Mouse (Mus musculus): Measurements from ENCODE around the gene Rab34. TPM values are rescaled to one million over a fixed set of nuclear protein-coding genes. Genes with fewer than 3 reads are reported as not detected.
"Not testable (repeated sequence)": the region's sequence is repeated elsewhere in the genome, so short reads cannot be mapped to it uniquely, and the experiment has no call there.

The Rab34 gene
- total and polyA plus RNA-seq, 2 experiments from 2014 or later, result 37.1 to 55.1 TPM

DNA sequence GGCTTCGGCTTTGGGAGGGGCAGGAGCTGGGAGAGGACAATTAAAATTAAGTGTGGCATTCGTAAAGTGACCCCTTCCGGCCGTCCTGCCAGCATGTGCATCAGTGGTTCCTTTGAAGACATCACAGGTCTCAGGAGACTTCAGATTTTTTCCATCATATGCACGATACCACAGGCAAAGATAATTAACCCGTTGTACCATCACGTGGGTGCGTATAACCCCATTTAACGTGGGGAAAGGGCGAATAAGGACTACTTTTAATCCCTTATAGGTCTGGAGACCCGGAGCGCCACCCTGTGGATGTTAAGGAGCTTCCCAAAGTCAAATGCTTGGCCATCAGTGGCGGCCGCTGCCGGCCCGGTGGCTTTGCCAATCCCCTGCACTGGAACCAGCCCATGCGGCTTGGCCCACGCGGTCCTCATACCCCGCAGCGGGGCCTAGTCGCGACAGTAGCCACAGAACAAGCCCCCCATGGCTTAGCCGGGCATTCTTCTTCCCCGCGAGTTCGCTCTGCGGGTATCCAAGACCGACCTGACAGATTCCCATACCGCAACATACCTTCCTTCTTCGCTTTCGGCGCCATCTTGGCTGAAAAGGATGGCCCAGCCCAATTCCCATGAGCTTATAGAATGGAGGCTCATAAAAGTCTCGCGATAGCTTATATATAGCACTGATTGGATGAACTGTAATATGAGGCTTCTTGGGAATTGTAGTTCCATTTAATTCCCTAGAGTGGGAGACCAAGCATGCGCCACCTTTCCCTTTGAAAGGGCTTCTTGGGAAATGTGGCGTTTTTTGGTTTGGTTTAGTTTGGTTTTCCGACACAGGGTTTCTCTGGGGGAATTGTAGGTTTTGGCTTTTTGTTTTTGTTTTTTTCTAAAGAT lies 5.0 kb upstream of the Rab34 start, which contains the start of gene Rpl23a:
Rpl23a (minus strand) TSS at position 624 of the 884 bp plus-strand sequence.
- peak within 1 kb of the TSS; percentile 90 for H3K27ac ChIP-seq (ENCODE audit: low read depth)
- no peaks in the 10 kb centered on the region for H3K9me3 ChIP-seq (replicated peaks; ENCODE audit: control insufficient read depth, low read length)
- TF ChIP-seq EP300 (IDR thresholded peaks at IDR 0.05; ENCODE audit: low read depth) (peak; percentile 84), CTCF (IDR thresholded peaks at IDR 0.05; ENCODE audit: low read depth) (peak; percentile 29)
- peak within 1 kb of the TSS; percentile 94 for H3K4me3 ChIP-seq (ENCODE audit: low read depth, low read length)
- peaks cover 29% of the 10 kb centered on the region for H3K36me3 ChIP-seq (replicated peaks; ENCODE audit: control insufficient read depth, insufficient read depth, low read length)
- DNase-seq (ENCODE audit: low spot score) (peak; percentile 99), ATAC-seq (ENCODE audit: insufficient read depth, low read depth) (peak; percentile 88)
- 1% methylated on average over 38 of the region's 38 CpGs for WGBS
- peak within 1 kb of the TSS; percentile 83 for H3K4me2 ChIP-seq (ENCODE audit: low read depth, low read length)
- H3K27me3 ChIP-seq (ENCODE audit: control insufficient read depth, insufficient read depth, low read length), result no peaks in the 10 kb centered on the region
- H3K9ac ChIP-seq (replicated peaks; ENCODE audit: low read depth, low read length), result peak within 1 kb of the TSS; percentile 84
- peaks cover 12% of the 10 kb centered on the region for H3K4me1 ChIP-seq (ENCODE audit: control insufficient read depth, insufficient read depth)

DNA sequence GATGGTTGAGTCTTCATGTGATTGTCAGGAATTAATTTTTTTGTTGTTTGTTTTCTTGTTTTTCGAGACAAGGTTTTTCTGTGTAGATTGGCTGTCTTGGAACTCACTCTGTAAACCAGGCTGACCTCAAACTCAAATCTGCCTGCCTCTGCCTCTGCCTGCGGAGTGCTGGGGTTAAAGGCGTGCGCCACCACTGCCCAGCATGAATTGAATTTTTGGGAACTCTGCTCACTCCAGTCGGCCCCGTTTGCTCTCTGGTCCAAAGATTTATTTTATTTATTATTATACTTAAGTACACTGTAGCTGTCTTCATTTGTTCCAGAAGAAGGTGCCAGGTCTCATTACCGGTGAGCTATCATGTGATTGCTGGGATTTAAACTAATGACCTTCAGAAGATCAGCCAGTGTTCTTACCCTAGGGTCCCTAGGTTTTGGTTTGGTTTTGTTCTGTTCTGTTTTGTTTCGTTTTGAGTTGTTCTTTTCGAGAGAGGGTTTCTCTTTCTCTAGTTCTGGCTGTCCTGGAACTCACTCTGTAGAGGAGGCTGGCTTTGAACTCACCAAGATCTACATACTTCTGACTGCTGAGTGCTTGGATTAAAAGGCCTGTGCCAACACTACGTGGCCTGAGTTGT lies 4.2 kb upstream of the Rab34 start:
- Histone ChIP-seq H3K9ac (replicated peaks; ENCODE audit: low read depth, low read length) (no peak overlapping the region), H3K4me2 (ENCODE audit: low read depth, low read length) (peak overlapping the region; percentile 83), H3K4me3 (ENCODE audit: low read depth, low read length) (peak overlapping the region; percentile 94; the same call in 1 of the 2 replicates), H3K27me3 (ENCODE audit: control insufficient read depth, insufficient read depth, low read length) (no peaks in the 10 kb centered on the region), H3K36me3 (replicated peaks; ENCODE audit: control insufficient read depth, insufficient read depth, low read length) (peaks cover 29% of the 10 kb centered on the region), H3K4me1 (ENCODE audit: control insufficient read depth, insufficient read depth) (peaks cover 12% of the 10 kb centered on the region), H3K9me3 (replicated peaks; ENCODE audit: control insufficient read depth, low read length) (no peaks in the 10 kb centered on the region), H3K27ac (ENCODE audit: low read depth) (no peak overlapping the region)
- ATAC-seq (ENCODE audit: insufficient read depth, low read depth) (no peak), DNase-seq (ENCODE audit: low spot score) (no peak)
- TF ChIP-seq CTCF (IDR thresholded peaks at IDR 0.05; ENCODE audit: low read depth) (no peak), EP300 (IDR thresholded peaks at IDR 0.05; ENCODE audit: low read depth) (no peak)
- WGBS, result 53% methylated on average over 10 of the region's 10 CpGs

DNA sequence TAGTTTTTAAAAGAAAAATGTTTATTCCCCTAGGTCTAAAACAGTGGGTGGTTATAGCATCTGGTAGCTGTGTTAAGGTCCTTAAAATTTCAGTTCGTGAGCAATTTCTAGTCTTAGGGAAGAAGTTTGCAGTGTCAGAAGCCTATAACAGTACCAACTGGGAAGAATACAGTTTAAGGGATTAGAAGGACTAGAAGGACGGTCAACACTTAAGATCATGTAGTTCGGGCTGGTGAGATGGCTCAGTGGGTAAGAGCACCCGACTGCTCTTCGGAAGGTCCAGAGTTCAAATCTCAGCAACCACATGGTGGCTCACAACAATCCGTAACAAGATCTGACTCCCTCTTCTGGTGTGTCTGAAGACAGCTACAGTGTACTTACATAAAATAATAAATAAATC lies 3.5 kb upstream of the Rab34 start:
- H3K4me3 ChIP-seq (ENCODE audit: low read depth, low read length); H3K27ac ChIP-seq (ENCODE audit: low read depth); H3K27me3 ChIP-seq (ENCODE audit: control insufficient read depth, insufficient read depth, low read length); H3K9me3 ChIP-seq (replicated peaks; ENCODE audit: control insufficient read depth, low read length); H3K4me2 ChIP-seq (ENCODE audit: low read depth, low read length); H3K9ac ChIP-seq (replicated peaks; ENCODE audit: low read depth, low read length); DNase-seq (ENCODE audit: low spot score); ATAC-seq (ENCODE audit: insufficient read depth, low read depth): not testable (repeated sequence)
- peaks cover 12% of the 10 kb centered on the region for H3K4me1 ChIP-seq (ENCODE audit: control insufficient read depth, insufficient read depth)
- peaks cover 25% of the 10 kb centered on the region for H3K36me3 ChIP-seq (replicated peaks; ENCODE audit: control insufficient read depth, insufficient read depth, low read length)
- 91% methylated on average over 6 of the region's 6 CpGs for WGBS

DNA sequence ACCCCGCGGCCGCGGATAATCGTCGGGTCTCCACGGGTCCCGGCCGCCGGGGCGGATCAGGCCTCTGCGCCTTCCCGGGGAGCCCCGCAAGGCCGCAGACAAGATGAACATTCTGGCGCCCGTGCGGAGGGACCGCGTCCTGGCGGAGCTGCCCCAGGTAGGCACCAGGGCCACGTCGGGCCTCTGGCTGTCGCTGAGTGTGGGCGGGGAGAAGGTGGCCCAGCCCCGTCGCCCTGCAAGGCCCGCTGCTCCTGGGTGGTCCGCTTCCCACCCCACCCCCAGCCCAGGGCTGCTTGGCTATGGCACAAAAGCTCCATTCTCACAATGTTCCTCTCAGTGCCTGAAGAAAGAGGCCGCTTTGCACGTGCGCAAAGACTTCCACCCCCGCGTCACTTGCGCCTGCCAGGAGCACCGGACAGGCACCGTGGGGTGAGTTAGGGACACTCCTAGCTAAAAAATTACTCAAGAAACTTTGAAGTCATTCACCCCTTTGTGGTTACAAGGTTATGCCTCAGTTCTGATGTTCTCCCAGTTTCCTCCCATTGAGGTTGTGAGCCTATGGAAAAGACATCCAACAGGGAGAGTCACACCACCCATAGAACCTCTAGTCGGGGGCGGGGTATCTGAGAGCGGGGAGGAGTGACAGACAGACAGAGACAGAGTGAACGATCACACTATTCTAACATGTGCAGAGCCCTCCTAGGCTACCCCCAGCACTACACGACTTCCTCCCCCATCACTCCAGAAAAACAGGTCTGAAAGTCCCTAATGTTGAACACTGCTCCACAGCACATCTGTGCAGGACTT lies 1.2 kb downstream of the Rab34 start:
- WGBS, result 1% methylated on average over 42 of the region's 42 CpGs
- no peaks in the 10 kb centered on the region for H3K4me1 ChIP-seq (ENCODE audit: control insufficient read depth, insufficient read depth)
- TF ChIP-seq CTCF (IDR thresholded peaks at IDR 0.05; ENCODE audit: low read depth) (no peak), EP300 (IDR thresholded peaks at IDR 0.05; ENCODE audit: low read depth) (no peak)
- H3K9ac ChIP-seq (replicated peaks; ENCODE audit: low read depth, low read length), result peak overlapping the region; percentile 78
- peaks cover 20% of the 10 kb centered on the region for H3K36me3 ChIP-seq (replicated peaks; ENCODE audit: control insufficient read depth, insufficient read depth, low read length)
- peak overlapping the region; percentile 78 for H3K27ac ChIP-seq (ENCODE audit: low read depth)
- H3K9me3 ChIP-seq (replicated peaks; ENCODE audit: control insufficient read depth, low read length), result no peaks in the 10 kb centered on the region
- peak; percentile 37 for DNase-seq (ENCODE audit: low spot score)
- H3K4me2 ChIP-seq (ENCODE audit: low read depth, low read length), result peak overlapping the region; percentile 74
- peak overlapping the region; percentile 71 for H3K4me3 ChIP-seq (ENCODE audit: low read depth, low read length)
- H3K27me3 ChIP-seq (ENCODE audit: control insufficient read depth, insufficient read depth, low read length), result no peaks in the 10 kb centered on the region
- peak; percentile 62 for ATAC-seq (ENCODE audit: insufficient read depth, low read depth)

DNA sequence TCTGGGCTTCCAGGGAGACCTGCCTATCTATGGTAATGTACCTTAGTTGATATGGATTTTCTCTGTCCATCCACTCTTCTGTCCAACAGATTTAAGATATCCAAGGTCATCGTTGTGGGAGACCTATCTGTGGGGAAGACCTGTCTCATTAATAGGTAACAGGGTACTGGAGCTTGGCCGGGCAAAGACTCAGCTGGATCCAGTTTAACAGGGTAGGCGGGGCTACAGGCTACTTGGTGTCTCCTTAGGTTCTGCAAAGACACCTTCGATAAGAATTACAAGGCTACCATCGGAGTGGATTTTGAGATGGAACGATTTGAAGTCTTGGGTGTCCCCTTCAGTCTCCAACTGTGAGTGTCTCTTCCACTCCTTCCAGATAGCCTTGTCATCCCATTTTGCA lies 1.8 kb downstream of the Rab34 start:
- no peak for ATAC-seq (ENCODE audit: insufficient read depth, low read depth)
- Histone ChIP-seq H3K36me3 (replicated peaks; ENCODE audit: control insufficient read depth, insufficient read depth, low read length) (peaks cover 20% of the 10 kb centered on the region), H3K4me1 (ENCODE audit: control insufficient read depth, insufficient read depth) (peaks cover 5% of the 10 kb centered on the region; the same call in 1 of the 2 replicates), H3K4me2 (ENCODE audit: low read depth, low read length) (0 out of 2 replicates have a peak overlapping the region, but pooled peaks have one; percentile 74), H3K9ac (replicated peaks; ENCODE audit: low read depth, low read length) (no peak overlapping the region), H3K9me3 (replicated peaks; ENCODE audit: control insufficient read depth, low read length) (no peaks in the 10 kb centered on the region), H3K27ac (ENCODE audit: low read depth) (peak overlapping the region; percentile 78; the same call in 1 of the 2 replicates), H3K4me3 (ENCODE audit: low read depth, low read length) (peak overlapping the region; percentile 71; the same call in 1 of the 2 replicates), H3K27me3 (ENCODE audit: control insufficient read depth, insufficient read depth, low read length) (no peaks in the 10 kb centered on the region)
- DNase-seq (ENCODE audit: low spot score), result no peak
- TF ChIP-seq CTCF (IDR thresholded peaks at IDR 0.05; ENCODE audit: low read depth) (no peak), EP300 (IDR thresholded peaks at IDR 0.05; ENCODE audit: low read depth) (no peak)
- 73% methylated on average over 6 of the region's 6 CpGs for WGBS

All from heart, postnatal 0 days (tissue).